Mouse (Mus musculus): ENCODE measurements around the gene Eci3. TPM values are rescaled to one million over a fixed set of nuclear protein-coding genes. Genes with fewer than 3 reads are reported as not detected.
"Not testable (repeated sequence)": the region's sequence is repeated elsewhere in the genome, so short reads cannot be mapped to it uniquely, and the experiment has no call there.

Eci3 gene
- polyA plus RNA-seq, 1 experiment: 9.2 TPM

DNA sequence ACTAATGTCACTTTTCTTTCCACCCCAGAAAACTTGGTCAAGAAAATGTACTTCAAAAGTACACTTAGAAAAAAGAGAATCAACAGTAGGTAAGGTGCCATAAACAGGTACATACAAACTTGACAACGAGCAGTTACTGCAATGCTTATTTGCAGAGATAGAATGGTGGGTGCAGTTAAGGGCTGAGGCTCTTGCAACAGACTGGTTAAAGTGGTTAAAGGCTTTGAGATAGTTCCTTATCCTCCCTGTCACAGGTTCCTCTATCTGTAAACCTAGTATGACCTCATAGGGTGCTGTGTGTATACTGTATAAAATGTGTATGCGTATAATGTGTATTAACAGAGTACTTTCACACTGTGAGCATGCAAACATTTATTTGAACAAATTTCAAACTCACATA is 12.2 kb downstream of the Eci3 start:
- WGBS: 71% methylated on average over 2 of the region's 2 CpGs

DNA sequence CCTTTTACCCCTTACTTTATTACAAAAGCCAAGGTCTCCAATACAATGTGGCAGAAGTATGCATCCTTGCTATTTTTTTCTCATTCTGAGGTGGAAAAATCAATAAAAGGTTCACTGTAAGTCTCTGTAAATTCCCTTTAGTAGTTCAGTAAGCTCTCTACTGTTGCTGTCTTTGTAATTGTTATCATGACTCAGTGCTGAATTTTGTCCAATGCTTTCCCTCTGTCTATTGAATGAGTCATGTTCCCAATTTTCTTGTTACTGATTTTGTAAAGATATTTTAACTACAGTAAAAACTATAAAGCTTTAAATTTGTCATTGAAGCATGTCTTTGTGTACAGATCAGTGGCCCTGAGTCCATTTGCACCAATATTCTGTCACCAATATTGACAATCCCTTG is 21.2 kb downstream of the Eci3 start:
- DNase-seq (ENCODE audit: low read depth, low spot score): no peak

More for the DNA sequence above, 12.2 kb downstream of the Eci3 start:
- DNase-seq (ENCODE audit: low read depth, low spot score): not testable (repeated sequence)

- 49% methylated on average over 10 of the region's 10 CpGs for WGBS
- DNase-seq (ENCODE audit: low read depth, low spot score): no peak
Measured at GRCm38 (mm10) chr13:34934931-34935644, 28.5 kb downstream of the Eci3 start.

- WGBS: 77% methylated on average over 4 of the region's 4 CpGs
- no peak for DNase-seq (ENCODE audit: low read depth, low spot score)
Measured at GRCm38 (mm10) chr13:34924210-34924609, 39.4 kb downstream of the Eci3 start, which contains the start of the genes Fam217a and 4933417A18Rik. Fam217a (minus strand) TSS chr13:34924310. 4933417A18Rik (plus strand) TSS chr13:34924409.

DNA sequence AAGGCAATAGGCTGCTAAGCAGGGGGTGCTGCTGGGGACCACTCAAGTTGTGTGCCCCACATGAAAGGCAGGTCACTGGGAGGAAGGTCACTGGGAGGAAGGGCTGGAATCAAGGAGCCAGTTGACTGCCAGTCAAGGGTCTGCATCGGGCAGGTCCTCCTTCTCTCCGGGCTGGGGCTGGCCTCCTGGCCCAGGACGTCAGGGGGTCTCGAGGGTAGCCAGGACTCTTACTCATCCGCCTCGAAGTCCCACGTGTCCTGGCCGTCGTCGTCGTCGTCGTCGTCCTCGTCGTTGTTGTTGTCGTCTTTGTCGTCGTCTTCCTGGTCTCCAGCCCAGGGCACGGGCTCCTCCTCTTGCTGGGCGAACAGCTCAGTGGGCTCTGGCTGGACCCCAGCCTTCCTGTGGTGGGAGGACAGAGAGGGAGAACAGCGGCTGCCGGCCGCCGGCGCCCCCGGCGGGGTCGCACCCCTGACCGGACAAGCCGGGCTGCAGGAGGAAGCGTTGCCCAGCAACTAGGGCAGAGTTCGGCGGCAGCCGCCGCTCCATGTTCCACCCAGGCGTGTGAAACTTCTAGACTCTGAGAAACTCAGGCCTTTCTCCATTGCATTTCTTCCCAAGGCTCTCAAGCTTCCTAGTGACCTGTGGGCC is 47.0 kb downstream of the Eci3 start:
- no peak for DNase-seq (ENCODE audit: low read depth, low spot score)
- 39% methylated on average over 37 of the region's 37 CpGs for WGBS

GRCm38 (mm10) chr13:34914614-34915013 is 49.0 kb downstream of the Eci3 start:
- WGBS: 79% methylated on average over 9 of the region's 9 CpGs
- DNase-seq (ENCODE audit: low read depth, low spot score): no peak

Other genes starting within 250 kb of the Eci3 start
- 0.08 TPM in 1 of 2 replicates, not detected in the other for gene Fam50b, start 229.0 kb downstream of the Eci3 start, polyA plus RNA-seq (2012; rRNA removed)
- gene Prpf4b, start 88.5 kb downstream of the Eci3 start, polyA plus RNA-seq (2012; rRNA removed): 12.9 and 16.0 TPM in 2 replicates
- 0.06 and 0.07 TPM in 2 replicates for gene Fam217a, start 39.5 kb downstream of the Eci3 start, polyA plus RNA-seq (2012; rRNA removed)
- gene 4933417A18Rik, start 39.4 kb downstream of the Eci3 start, polyA plus RNA-seq (2012; rRNA removed): not detected in 2 replicates
- gene Eci2, start 63.3 kb upstream of the Eci3 start, polyA plus RNA-seq (2012; rRNA removed): 36.7 and 44.6 TPM in 2 replicates